Mouse (Mus musculus): ENCODE data around the gene Xcr1. TPM values are rescaled to one million over a fixed set of nuclear protein-coding genes. Genes with fewer than 3 reads are reported as not detected.
A peak's percentile ranks its signal among the peaks of the same experiment; 100 is the strongest.

Gene Xcr1
- total and polyA plus RNA-seq, 3 experiments = 0.57 to 1.9 (median 0.62) TPM

DNA sequence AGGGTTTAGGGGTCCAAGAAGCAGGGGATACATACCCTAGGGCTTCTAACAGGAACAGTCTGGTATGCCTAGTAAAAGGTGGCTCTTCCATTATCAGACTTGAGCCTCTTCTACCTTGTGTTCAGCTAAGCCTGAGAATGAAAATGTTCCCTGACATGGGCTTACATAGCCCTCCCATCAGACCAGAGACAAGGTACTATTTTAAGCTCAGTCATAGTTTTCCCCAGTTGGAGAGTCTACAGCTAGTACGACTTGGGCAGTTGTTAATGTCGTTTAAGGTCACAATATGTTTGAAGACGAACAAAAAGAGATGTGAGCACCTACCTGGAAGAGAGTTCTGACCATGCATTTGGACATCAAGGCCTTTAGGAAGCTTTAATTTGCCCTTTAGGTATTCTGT, 17.4 kb downstream of the Xcr1 start:
- in situ Hi-C loops (cut with MboI; ENCODE audit: low pct_ligation_motif_present, low pct_unique_long_range_greater_than_20kb, low sequenced_read_pairs) = no loop called here

DNA sequence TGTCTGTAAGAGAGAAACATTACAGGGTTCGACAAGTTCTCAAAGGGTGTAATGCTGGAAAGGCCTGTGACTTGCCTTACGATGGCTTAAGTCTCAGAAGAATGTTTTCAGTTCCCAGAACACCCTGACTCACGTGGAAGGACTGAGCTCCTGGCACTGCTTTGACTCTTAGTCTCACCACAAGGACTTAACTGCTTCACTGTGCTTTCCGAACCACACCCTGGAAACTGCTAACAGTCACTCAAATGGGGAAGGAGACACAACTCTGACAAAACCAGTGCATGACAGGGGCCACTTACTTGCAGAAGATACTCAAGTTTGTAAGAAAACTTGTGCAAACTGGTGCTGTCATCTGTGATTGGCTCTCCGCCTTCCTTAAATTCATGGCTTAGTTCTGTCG, 21.6 kb downstream of the Xcr1 start:
- H3K4me1 ChIP-seq (ENCODE audit: control insufficient read depth in 1 of 2, insufficient read depth in 2 of 2) = peaks cover 4 to 24% of the 10 kb centered on the region in 2 experiments; a peak in 3 of 4 replicates
- H3K27me3 ChIP-seq (replicated peaks) = no peaks in the 10 kb centered on the region
- H3K9me3 ChIP-seq (replicated peaks; ENCODE audit: low read length) = no peaks in the 10 kb centered on the region
- 0 out of 2 replicates have a peak overlapping the region, but pooled peaks have one; percentile 19 for H3K27ac ChIP-seq (ENCODE audit: insufficient read depth, low read depth)
- no peak overlapping the region for H3K4me2 ChIP-seq (ENCODE audit: insufficient read depth, low read depth, poor library complexity, severe bottlenecking)
- peak; percentile 31 for DNase-seq (ENCODE audit: extremely low read depth)
- H3K36me3 ChIP-seq (replicated peaks in 1 of 2; ENCODE audit: control insufficient read depth in 1 of 2, insufficient read depth in 1 of 2, low read length in 1 of 2) = peaks cover 63 to 84% of the 10 kb centered on the region in 2 experiments
- in situ Hi-C loops (cut with MboI; ENCODE audit: low pct_ligation_motif_present, low pct_unique_long_range_greater_than_20kb, low sequenced_read_pairs) (no loop called here), dilution Hi-C loops (cut with MboI; ENCODE audit: extremely low pct_ligation_motif_present, extremely low pct_unique_long_range_greater_than_20kb, low sequenced_read_pairs) (no loop called here)
- TF ChIP-seq TCF12 (IDR thresholded peaks at IDR 0.05; ENCODE audit: low read depth, low read length) (no peak), BHLHE40 (IDR thresholded peaks at IDR 0.05; ENCODE audit: low read depth, low read length) (0 out of 2 replicates have a peak, but pooled peaks have one; percentile 23)
- H3K79me2 ChIP-seq (replicated peaks; ENCODE audit: control insufficient read depth, extremely low read depth, insufficient read depth, poor library complexity, severe bottlenecking) = peaks cover 13% of the 10 kb centered on the region
- H3K9ac ChIP-seq (ENCODE audit: insufficient read depth, low read depth) = no peak overlapping the region
- H3K4me3 ChIP-seq (replicated peaks in 1 of 3; ENCODE audit: low read depth in 2 of 3, low read length in 2 of 3, poor library complexity in 1 of 3) = no peak overlapping the region

More for the DNA sequence above, 17.4 kb downstream of the Xcr1 start:
- dilution Hi-C loops (cut with MboI; ENCODE audit: extremely low pct_ligation_motif_present, extremely low pct_unique_long_range_greater_than_20kb, low sequenced_read_pairs) = no loop called here
- H3K9me3 ChIP-seq (replicated peaks; ENCODE audit: low read length) = no peaks in the 10 kb centered on the region
- H3K4me1 ChIP-seq (ENCODE audit: control insufficient read depth in 1 of 2, insufficient read depth in 2 of 2) = peaks cover 13 to 55% of the 10 kb centered on the region in 2 experiments
- DNase-seq (ENCODE audit: extremely low read depth) = no peak
- peak overlapping the region; percentile 45 for H3K4me2 ChIP-seq (ENCODE audit: insufficient read depth, low read depth, poor library complexity, severe bottlenecking)
- H3K9ac ChIP-seq (ENCODE audit: insufficient read depth, low read depth) = peak overlapping the region; percentile 47
- no peak for TF ChIP-seq MAX (IDR thresholded peaks at IDR 0.05; ENCODE audit: low read length)
- TF ChIP-seq ZC3H11A (IDR thresholded peaks at IDR 0.05; ENCODE audit: low read depth, low read length) = no peak
- TF ChIP-seq NRF1 (IDR thresholded peaks at IDR 0.05; ENCODE audit: low read depth, low read length) = no peak
- no peak for TF ChIP-seq CTCF (conservative IDR thresholded peaks at IDR 0.05 in 1 of 2, IDR thresholded peaks at IDR 0.05 in 1 of 2; ENCODE audit: low read depth in 2 of 2, low read length in 2 of 2)
- no peak for TF ChIP-seq ZKSCAN1 (IDR thresholded peaks at IDR 0.05; ENCODE audit: borderline replicate concordance, low read depth, low read length)
- no peak for TF ChIP-seq BHLHE40 (IDR thresholded peaks at IDR 0.05; ENCODE audit: low read depth, low read length)
- no peak for TF ChIP-seq GABPA (IDR thresholded peaks at IDR 0.05; ENCODE audit: insufficient replicate concordance, low read depth, low read length)
- no peak for TF ChIP-seq USF1 (IDR thresholded peaks at IDR 0.05; ENCODE audit: low read depth, low read length)
- no peak for TF ChIP-seq MXI1 (IDR thresholded peaks at IDR 0.05; ENCODE audit: low read depth, low read length)
- no peak for TF ChIP-seq CHD1 (IDR thresholded peaks at IDR 0.05; ENCODE audit: low read depth, low read length)
- TF ChIP-seq CHD2 (IDR thresholded peaks at IDR 0.05; ENCODE audit: low read length) = no peak
- TF ChIP-seq TCF12 (IDR thresholded peaks at IDR 0.05; ENCODE audit: low read depth, low read length) = no peak
- TF ChIP-seq UBTF (IDR thresholded peaks at IDR 0.05; ENCODE audit: low read depth, low read length) = no peak
- TF ChIP-seq EP300 (IDR thresholded peaks at IDR 0.05; ENCODE audit: low read length) = no peak
- TF ChIP-seq JUND (conservative IDR thresholded peaks at IDR 0.05; ENCODE audit: low read depth, low read length) = no peak
- TF ChIP-seq ELF1 (IDR thresholded peaks at IDR 0.05; ENCODE audit: low read depth, low read length) = no peak
- H3K27me3 ChIP-seq (replicated peaks) = no peaks in the 10 kb centered on the region
- peaks cover 34% of the 10 kb centered on the region for H3K79me2 ChIP-seq (replicated peaks; ENCODE audit: control insufficient read depth, extremely low read depth, insufficient read depth, poor library complexity, severe bottlenecking)
- no peak overlapping the region for H3K4me3 ChIP-seq (replicated peaks in 1 of 3; ENCODE audit: low read depth in 2 of 3, low read length in 2 of 3, poor library complexity in 1 of 3)
- peak overlapping the region; percentile 93 for H3K27ac ChIP-seq (ENCODE audit: insufficient read depth, low read depth)
- peaks cover 29 to 47% of the 10 kb centered on the region in 2 experiments for H3K36me3 ChIP-seq (replicated peaks in 1 of 2; ENCODE audit: control insufficient read depth in 1 of 2, insufficient read depth in 1 of 2, low read length in 1 of 2)

All from CH12.LX (cell line).